Mouse (Mus musculus) adrenal gland, adult 18-20 months (tissue): ENCODE results near the gene Hs6st3. TPM values are rescaled to one million over a fixed set of nuclear protein-coding genes. Genes with fewer than 3 reads are reported as not detected.
A peak's percentile ranks its signal among the peaks of the same experiment; 100 is the strongest.

Experiments used
- DNase-seq, 2 experiments: peaks; one replicate each; pipeline ENCODE4 v3.0.0; 2021 to 2022; ENCODE audit warnings: low spot score in 2 of 2
- long read RNA-seq, 2 experiments: library from polyadenylated mRNA; stranded (forward); transcript quantifications; one replicate each; pipeline ENCODE4 v2.0.0; 2021
- total RNA-seq, 2 experiments: library from RNA; stranded (reverse); gene quantifications; 1 replicate in 1 of 2; 2 replicates in 1 of 2; pipeline ENCODE4 v1.2.3; 2021

The Hs6st3 gene
- total RNA-seq = under 1 TPM; 0.36 to 0.90 TPM
- long read RNA-seq, experiment 1 = 0 reads
- long read RNA-seq, experiment 2 = 0 reads

DNA sequence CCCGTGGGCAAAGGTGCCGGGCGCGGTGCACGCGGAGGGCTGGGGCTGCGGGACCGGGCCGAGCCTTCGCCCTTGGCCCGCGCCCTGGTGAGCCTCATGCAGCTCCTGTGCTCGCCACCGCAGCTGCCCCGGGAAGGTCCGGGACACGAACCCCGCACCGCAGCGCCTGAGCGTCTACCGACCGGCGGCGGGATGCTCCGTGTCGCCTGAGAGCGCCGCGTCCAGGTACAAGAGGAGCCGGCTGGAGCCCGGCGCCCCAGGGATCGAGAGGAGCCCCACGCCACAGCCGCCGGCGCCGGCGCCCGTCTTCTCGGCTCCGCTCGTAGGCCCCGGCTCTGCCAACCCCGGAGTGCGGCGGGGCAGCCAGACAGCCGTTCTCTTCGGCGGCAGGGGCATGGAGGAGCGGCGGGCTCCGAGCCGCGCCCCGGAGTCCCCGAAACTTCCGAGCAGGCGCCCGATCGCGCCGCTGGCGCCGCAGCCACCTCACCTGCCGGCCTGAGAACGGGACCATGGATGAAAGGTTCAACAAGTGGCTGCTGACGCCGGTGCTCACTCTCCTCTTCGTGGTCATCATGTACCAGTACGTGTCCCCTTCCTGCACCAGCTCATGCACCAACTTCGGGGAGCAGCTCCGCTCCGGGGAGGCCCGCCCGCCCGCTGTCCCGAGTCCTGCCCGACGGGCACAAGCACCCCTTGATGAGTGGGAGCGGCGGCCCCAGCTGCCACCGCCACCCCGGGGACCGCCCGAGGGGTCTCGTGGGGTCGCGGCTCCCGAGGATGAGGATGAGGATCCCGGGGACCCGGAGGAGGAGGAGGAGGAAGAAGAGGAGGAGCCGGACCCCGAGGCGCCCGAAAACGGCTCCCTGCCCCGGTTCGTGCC, at the start of gene Hs6st3:
Hs6st3 (plus strand) TSS at position 436 of the 880 bp plus-strand sequence.
- DNase-seq = no peak

DNA sequence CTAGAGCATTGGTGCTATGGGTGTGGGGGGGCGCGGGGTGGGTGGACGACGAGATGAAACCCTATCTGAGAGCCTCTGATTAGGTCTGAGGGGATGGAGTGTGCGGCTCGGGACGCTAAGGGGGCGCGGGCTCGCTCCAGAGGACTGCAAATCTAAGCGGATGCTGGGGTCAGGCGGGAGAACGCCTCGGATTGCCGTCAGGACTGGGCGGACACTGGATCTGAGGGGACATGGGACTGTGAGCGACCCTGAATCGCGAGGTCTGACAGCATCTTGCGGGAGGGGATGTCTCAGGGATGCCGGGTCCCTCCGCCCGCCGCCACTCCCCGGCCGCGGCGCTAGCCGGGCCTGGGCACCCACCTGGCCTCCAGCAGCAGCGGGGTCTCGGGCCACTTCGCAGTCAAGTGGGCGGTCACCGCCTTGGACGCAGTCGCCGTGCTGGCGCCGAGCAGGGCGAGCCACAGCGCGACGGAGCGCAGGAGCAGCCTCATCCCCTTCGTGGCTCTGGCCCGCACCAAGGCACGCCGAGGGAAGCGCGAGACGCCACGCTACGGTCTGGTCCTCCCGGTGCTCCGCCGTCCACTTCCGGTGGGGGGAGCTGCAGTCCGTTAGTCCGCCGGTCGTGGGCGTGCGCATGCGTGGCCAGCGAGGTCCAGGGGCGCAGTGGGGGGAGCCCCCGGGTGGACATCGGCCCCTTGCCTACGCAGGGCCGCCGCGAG, 39.1 kb upstream of the Hs6st3 start, which contains the start of gene Uggt2:
Uggt2 (minus strand) TSS at position 580 of the 719 bp plus-strand sequence.
- DNase-seq = peak; percentile 80 to 86

DNA sequence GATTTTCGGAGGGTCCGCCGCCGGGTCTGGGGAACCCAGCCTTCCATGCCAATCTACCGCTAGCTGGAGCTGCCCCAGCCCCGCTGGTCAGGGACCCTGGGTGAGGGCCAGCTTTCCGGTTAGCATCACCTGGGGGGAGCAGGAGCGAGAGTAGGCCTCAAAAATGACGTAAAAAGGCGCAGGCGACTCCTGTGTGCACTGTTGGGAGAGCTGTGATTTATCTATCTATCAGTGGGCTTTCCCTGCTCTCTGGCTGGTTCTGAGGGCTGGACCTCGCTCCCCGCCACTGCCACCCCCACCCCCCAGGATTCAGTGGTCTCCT, 38.6 kb upstream of the Hs6st3 start:
- no peak for DNase-seq

DNA sequence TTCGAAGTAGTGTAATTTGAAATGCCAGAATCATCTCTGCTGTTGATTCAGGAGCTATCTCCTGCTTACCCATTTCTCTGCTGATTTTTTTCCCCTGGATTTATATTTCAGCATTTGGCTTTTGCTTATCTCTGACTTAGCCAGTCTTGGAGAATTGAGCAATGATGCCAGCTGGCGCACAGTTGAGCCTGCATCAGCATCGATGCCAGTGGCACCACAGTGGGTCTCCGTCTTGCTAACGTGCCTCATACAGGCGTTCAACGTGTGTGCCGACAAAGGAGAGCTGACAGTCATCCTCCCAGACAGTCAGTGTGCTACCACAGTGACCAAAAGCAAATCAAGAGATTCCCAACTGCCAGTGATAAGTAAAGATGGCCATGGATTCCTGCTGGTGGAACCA, 30.6 kb upstream of the Hs6st3 start:
- no peak for DNase-seq

DNA sequence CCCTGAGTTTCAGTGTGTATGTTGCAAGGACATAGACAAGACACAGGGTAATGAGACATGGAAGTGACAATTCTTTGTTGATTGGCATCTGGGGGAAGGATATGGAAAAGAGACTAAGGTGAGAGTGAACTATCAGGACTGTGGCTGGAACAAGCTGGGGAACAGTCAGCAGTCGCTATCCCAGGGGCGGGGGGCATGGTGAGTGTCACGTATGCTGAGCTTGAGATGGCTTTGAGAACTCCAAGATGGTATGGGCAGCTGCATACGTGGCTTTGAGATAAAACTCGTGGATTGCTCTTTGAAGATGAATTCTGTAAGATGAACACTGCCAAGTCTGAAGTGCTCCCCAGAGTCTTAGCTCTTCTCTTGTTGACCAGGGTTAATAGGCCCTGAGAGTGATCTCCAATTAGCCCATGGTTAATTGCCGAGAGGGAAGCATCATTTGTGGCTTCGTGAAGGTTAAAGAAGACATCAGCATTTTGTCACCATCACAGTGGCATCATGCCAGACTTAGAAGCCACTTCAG, 29.3 kb upstream of the Hs6st3 start:
- no peak for DNase-seq

DNA sequence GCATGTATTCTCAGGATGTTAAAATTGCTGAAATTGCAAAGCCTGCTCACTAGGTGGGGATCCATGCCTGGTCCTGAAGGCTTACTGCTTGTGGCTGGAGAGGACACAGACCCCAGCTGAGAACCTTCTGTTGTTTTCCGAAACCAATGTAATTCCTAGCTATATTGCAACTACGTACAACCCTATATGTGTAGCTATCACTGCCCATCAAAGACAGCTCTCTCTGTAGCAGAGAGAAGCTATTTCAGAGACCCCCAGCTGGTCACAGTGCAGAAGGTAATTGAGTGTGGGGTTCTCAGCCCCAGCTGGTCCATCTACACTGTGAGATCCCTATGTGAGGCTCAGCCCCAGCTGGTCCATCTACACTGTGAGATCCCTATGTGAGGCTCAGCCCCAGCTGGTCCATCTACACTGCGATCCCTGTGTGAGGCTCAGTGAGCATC, 28.3 kb upstream of the Hs6st3 start:
- no peak for DNase-seq

DNA sequence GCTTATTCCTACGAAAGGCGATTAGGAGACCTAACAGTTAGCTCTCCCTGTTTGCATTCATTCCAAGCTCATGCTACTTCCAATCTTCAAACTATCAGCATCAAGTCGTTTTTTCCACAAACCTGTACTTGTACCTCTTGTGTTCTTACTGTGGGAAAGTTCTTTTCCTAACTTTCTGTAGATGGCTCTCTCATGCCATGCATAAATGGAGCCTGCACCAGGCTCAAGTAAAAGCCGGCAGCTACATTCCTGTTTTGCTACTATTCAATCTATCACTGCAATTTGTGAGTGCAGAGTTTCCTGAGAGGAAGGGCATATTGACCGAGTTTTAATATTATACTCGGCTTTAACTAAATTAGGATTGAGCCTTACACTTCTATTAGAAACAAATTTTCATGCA, 25.6 kb upstream of the Hs6st3 start:
- no peak for DNase-seq

DNA sequence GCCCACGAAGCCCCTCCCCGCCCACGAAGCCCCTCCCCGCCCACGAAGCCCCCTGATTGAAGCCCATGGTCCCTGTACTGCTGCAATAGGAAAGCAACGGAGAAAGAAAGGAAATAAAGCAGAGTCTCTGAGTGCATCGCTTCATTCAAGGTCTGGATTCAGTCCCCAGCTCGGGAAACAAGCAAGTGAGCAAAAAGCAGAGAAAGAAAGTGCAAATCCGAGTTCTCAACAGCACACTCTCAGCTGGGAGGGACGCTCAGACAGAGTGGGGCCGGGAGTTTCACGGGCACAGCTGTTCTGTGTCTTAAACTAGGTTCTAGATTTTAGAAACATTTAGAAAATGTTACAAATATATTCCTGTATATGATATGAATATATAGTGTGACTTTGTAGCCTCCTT, 14.6 kb upstream of the Hs6st3 start:
- DNase-seq = no peak

DNA sequence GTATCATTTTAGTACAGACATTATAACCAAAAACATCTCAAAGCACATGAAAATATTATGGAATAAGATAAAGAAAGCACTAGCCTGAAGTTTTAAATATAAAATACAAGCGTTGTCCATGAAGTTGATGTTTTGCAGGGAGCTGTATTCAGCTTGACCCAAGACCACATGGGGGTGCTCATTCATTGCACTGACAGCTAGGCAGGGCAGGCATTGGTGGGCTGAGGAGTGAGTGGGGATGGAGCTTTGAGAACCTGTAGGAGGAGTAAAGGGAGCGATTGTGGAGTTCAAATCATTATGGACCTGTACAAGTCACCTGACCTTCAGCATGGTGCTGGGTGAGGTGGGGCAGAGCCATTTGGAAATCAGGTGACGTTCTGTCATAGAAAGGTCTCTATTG, 14.1 kb upstream of the Hs6st3 start:
- no peak for DNase-seq

DNA sequence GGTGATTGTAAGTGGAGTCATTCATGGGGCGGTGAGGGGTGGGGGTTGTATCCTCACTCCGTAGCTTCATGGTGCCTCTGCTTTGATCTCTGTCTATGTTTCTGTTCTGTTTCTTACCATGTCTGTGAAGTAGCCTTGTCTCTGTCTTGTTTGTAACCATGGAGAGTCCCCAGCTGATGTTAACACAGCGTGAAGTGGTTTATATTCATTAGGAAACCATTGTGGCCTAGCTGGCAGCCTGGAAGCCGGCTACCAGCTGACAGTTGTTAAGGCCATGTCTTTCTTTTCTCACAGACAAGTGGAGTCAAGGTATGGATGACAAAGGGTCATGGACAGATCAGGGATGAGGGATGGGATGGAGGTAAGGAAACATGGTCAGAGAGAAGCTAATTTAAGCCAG, 12.3 kb upstream of the Hs6st3 start:
- DNase-seq = no peak

DNA sequence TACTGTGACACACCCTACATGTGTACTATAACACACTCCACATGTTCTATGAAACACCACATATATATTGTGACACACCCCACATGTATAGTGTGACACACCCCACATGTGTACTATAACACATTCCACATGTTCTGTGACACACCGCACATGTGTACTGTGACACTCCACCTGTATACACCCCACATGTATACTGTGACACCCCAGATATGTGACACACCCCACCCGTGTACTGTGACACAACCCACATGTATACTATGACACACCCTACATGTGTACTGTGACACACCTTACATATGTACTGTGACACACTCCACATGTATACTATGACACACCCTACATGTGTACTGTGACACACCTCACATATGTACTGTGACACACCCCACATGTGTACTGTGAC, 10.8 kb upstream of the Hs6st3 start:
- DNase-seq = no peak

DNA sequence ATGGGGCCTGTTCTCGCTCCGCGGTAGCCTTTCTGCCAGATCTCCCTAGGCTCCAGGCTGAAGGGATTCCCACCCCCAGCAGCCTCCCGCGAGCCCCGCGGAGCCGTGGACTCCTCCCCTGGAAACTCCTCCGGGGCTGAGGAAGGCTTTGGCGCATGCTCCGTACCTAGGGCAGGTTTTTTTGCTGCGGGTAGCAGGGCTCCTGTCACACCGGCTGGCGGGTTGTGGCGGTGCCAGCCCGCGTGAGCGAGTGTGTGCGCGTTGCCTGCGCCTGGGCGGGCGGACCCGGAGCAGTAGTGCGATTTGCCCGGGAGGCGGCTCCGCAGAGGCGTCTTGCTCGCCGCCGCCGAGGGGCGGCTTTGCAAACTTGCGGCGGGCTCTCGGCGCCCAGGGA, 632 bp upstream of the Hs6st3 start:
- peak; percentile 37 to 67 for DNase-seq

DNA sequence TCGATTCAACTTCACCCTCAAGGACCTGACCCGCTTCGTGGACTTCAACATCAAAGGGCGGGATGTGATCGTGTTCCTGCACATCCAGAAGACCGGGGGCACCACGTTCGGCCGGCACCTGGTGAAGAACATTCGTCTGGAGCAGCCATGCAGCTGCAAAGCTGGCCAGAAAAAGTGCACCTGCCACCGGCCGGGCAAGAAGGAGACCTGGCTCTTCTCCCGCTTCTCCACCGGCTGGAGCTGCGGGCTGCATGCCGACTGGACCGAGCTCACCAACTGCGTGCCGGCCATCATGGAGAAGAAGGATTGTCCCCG, 602 bp downstream of the Hs6st3 start:
- no peak for DNase-seq

DNA sequence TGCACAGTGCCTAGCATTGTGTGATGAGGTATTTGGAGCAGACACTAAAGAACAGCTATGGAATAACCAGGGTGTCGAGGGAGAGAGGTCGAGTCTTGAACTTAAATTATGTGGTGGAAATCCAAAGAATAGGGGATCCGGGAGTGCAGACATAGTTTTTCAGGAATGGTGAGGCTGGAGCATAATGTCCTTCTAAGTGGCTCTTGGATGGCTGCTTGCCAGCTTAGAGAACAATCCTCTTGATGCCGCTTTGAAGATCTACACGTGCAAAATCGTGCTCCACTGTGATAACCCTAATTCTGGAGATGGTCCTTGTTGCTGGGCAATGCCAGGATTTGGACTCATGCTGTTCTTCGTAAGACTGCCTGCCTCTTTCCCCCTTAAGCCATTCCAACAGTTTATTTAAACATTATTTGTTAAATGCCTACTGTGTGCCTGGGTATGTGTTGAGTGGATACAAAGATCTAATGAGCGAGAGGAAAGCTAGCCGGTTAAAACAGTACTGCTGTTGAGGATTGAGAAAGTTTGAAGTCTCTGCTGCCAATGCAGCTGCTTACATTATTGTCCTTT, 1.3 kb downstream of the Hs6st3 start:
- DNase-seq = no peak

DNA sequence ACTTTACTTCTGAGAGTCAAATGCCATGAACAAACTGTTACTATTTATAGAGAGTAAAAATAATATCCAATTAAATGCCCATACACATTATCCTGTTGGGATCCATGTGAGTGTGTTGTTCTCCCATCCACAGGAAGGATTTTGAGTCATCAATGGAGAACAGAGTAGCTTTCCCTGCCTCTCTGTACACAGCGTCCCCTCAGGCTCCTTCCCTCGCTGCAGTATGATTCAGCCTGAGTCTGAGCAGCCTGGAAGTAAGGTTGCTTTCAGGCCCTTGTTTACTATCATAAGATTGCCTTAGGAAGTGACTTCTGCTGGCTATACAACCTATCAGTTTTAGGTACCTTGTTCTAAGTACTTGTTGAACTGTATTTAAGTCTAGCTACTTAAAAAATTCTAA, 14.9 kb downstream of the Hs6st3 start:
- no peak for DNase-seq

DNA sequence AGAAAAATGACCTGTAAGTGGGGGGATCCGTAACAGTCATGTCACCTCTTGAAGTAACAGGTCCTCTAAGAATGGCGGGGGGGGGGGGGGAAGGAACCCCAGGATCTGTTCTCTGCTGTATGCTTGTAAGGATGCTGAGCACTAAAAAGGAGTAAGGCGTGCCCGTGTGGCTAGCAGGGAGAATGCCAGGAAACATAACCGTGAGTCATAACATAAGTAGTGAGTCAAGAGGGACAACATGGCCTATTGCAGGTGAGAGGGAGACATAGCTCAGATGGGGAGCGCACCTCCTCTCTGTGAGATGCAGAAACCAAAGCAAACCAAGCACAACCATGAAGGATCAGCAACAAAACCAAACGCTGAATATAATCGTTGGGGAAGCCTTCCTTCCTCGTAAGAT, 55.8 kb downstream of the Hs6st3 start:
- no peak for DNase-seq

DNA sequence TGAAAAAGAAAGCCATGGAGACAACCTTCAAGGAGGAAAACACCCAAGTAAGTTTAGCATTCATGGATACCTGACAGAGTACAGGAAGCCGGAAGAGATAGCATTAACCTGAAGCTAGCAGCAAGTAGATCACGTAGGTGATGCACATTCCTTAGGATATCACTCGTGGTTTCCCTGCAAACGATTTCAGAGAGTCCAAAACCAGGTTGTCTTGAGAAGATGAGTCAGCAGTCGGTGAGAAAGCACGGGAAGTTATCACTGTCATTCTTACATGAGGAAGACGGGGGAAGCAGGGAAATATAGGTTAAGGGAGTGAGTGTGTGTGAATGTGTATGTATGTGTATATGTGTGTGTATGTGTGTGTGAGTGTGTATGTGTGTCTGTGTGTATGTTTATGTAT, 65.4 kb downstream of the Hs6st3 start:
- no peak for DNase-seq

DNA sequence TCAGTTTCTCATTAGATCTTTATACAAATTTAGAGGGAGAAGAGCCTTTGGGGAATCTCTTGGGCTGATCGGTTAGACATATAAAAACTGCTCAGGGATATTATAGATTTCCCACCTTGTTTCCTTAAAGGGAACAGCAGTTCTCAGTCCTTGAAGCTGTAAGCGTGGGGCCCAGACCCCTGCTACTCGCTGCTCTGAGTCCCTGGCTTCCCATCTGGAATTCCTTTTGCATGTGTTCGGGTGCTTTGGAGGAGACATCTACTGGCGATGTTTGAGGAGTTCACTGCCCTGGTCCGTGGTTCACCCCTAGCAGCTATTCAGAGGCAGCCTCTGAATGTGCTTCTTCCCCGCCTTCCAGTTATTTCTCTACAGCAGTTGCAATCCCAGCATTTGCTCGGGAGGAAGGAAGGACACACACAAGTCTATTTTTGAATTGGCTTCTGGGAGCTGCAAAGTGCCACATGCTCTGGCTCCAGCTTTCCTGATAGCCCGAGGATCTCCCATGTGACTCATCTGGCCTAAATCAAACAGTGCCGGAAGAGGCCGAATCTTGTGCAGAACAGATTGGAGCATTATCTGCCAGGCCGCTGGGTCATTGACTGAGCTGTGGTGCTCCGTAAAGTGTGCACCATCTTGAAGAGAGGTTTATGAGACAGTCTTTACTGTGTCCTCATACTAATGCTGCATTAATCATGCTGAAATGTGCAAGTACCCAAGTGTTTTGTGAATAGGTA, 77.6 kb downstream of the Hs6st3 start:
- no peak for DNase-seq

DNA sequence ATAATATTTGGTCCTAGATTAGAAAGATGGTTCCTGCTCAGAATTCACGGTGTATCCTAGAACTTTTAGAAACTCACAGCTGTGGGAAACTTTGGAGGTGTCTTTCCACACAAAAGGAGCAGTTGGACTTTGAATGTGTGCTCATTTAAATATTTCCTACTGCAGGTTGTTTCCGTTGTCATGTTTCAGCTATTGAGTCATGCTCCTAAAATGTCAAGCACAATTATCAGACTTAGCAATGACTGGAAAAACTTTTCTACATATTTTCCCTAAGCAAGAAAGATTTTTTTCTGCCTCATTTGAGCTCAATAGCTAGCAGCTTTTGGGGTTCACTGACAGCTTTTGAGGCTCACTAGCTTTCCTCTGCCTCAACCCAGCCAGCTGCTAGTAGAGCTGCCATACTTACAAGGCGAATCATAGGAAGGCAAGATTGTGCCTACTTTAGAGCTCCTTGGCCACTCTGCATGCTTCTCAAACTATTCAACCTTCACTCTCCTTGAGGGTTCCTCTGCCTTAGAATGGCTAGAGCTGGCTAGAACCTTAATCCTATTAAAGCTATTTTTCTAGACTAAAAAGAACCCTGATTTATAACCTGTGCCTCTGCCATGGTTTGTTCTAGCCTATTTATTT, 89.7 kb downstream of the Hs6st3 start:
- no peak for DNase-seq

DNA sequence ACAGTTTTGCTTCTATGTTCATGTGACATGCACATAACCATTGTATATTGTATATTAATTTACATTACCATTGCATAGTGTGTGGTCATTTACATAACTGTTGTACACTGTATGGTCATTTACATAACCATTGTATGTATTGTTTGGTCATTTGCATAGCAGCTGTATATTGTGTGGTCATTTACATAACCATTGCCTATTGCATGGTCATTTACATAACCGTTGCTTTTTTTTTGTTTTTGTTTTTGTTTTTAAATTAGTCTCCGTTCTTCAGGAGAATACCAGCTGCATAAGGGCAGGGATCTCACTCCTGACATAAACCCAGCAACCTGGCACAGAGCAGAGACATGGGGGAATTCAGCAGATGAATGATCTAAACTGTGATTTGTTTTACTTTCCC, 95.5 kb downstream of the Hs6st3 start:
- DNase-seq = no peak

DNA sequence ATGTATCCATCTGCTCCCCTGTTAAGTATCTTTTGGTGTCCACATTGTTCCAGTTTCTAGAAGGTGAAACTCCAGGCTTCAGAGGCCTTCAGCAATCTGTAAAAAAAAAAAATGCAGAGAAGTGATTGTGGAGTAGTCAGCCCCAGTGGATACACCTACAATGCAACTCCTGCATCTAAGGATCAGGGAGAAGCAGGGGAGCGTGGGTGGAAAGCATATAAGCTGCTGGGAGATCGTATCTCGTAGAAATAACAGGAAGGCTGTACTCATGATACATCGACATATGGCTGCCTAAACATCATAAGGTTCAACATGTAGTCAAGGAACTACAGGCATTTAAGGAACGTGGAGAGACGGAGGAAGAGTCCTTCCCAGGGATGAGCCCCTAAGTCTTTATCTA, 109.0 kb downstream of the Hs6st3 start:
- DNase-seq = no peak
